Mouse (Mus musculus) granulocyte monocyte progenitor cell, adult 5-6 weeks (primary cell): Measurements from ENCODE around the gene Actr2. TPM values are rescaled to one million over a fixed set of nuclear protein-coding genes. Genes with fewer than 3 reads are reported as not detected.
"Not testable (repeated sequence)": the region's sequence is repeated elsewhere in the genome, so short reads cannot be mapped to it uniquely, and the experiment has no call there.

Source experiments
- ATAC-seq: replicated peaks from 2 replicates; pipeline ENCODE4 v1.8.0; 2016; ENCODE audit warnings: mild to moderate bottlenecking, moderate TSS enrichment, inconsistent platforms; ENCODE audit not compliant: poor library complexity, severe bottlenecking
- total RNA-seq, 2 experiments: library from RNA; stranded (forward) in 1 of 2; stranded (reverse) in 1 of 2; fragments of 200-712, 200-1000 nt in 1 of 2; fragments of >200 nt in 1 of 2; fragmentation: Nextera tagmentation in 1 of 2; gene quantifications; 2 replicates each; pipeline ENCODE4 v1.2.3; 2014 to 2017

The Actr2 gene
- total RNA-seq (2014; fragmentation: Nextera tagmentation) (189 and 205 TPM in 2 replicates), total RNA-seq (2017) (254 and 304 TPM in 2 replicates)

GRCm38 (mm10) chr11:20112741-20113480, at the start of gene Actr2:
TSS of gene Actr2 (minus strand) at chr11:20112913.
- ATAC-seq, result peak; percentile 81

GRCm38 (mm10) chr11:20158879-20159278, 46.2 kb upstream of the Actr2 start:
- peak; percentile 99 for ATAC-seq

GRCm38 (mm10) chr11:20153542-20153941, 40.8 kb upstream of the Actr2 start:
- ATAC-seq, result not testable (repeated sequence)

- no peak for ATAC-seq
Measured at GRCm38 (mm10) chr11:20152107-20152901, 39.6 kb upstream of the Actr2 start.

GRCm38 (mm10) chr11:20151290-20151689, 38.6 kb upstream of the Actr2 start:
- peak; percentile 69 for ATAC-seq

GRCm38 (mm10) chr11:20149936-20150335, 37.2 kb upstream of the Actr2 start:
- ATAC-seq, result no peak

- ATAC-seq, result no peak
Measured at GRCm38 (mm10) chr11:20145383-20145782, 32.7 kb upstream of the Actr2 start.

GRCm38 (mm10) chr11:20144536-20145263, 32.0 kb upstream of the Actr2 start:
- ATAC-seq, result no peak

GRCm38 (mm10) chr11:20143687-20144086, 31.0 kb upstream of the Actr2 start:
- not testable (repeated sequence) for ATAC-seq

GRCm38 (mm10) chr11:20142516-20142915, 29.8 kb upstream of the Actr2 start:
- ATAC-seq, result no peak

GRCm38 (mm10) chr11:20140286-20140685, 27.6 kb upstream of the Actr2 start:
- ATAC-seq, result no peak

- no peak for ATAC-seq
Measured at GRCm38 (mm10) chr11:20139711-20140110, 27.0 kb upstream of the Actr2 start.

GRCm38 (mm10) chr11:20138498-20139208, 25.9 kb upstream of the Actr2 start:
- ATAC-seq, result no peak

- no peak for ATAC-seq
Measured at GRCm38 (mm10) chr11:20137872-20138271, 25.2 kb upstream of the Actr2 start.

- no peak for ATAC-seq
Measured at GRCm38 (mm10) chr11:20136314-20136713, 23.6 kb upstream of the Actr2 start.

- not testable (repeated sequence) for ATAC-seq
Measured at GRCm38 (mm10) chr11:20134869-20135268, 22.2 kb upstream of the Actr2 start.

- ATAC-seq, result no peak
Measured at GRCm38 (mm10) chr11:20133721-20134120, 21.0 kb upstream of the Actr2 start.

- ATAC-seq, result peak; percentile 100
Measured at GRCm38 (mm10) chr11:20132955-20133562, 20.3 kb upstream of the Actr2 start.

- ATAC-seq, result no peak
Measured at GRCm38 (mm10) chr11:20126673-20127516, 14.2 kb upstream of the Actr2 start.
